Mouse (Mus musculus): ENCODE data around the gene Inka1.

GRCm38 (mm10) chr9:107978815-107979214 lies 6.9 kb downstream of the Inka1 start:
- no peak for TF ChIP-seq POLR2A (IDR thresholded peaks at IDR 0.05; ENCODE audit: low read depth, low read length)
- no peak for TF ChIP-seq CTCF (IDR thresholded peaks at IDR 0.05; ENCODE audit: extremely low read depth, insufficient read length, insufficient replicate concordance, low read depth, low read length)
